Mouse (Mus musculus) heart, adult 10 weeks (tissue): ENCODE results near the gene Stpg2. TPM values are rescaled to one million over a fixed set of nuclear protein-coding genes. Genes with fewer than 3 reads are reported as not detected.

Experiments
- polyA plus RNA-seq: library from polyadenylated mRNA; stranded (reverse); fragments of 350-450 nt; fragmentation: Illumina TruSeq; extraction: RNeasy Lipid Tissue Mini Kit (QIAGEN cat#74804); gene quantifications from one replicate; pipeline ENCODE4 v1.2.3, GENCODE M21; 2014; ENCODE audit warnings: low read depth, low replicate concordance

The Stpg2 gene
- polyA plus RNA-seq = not detected

DNA sequence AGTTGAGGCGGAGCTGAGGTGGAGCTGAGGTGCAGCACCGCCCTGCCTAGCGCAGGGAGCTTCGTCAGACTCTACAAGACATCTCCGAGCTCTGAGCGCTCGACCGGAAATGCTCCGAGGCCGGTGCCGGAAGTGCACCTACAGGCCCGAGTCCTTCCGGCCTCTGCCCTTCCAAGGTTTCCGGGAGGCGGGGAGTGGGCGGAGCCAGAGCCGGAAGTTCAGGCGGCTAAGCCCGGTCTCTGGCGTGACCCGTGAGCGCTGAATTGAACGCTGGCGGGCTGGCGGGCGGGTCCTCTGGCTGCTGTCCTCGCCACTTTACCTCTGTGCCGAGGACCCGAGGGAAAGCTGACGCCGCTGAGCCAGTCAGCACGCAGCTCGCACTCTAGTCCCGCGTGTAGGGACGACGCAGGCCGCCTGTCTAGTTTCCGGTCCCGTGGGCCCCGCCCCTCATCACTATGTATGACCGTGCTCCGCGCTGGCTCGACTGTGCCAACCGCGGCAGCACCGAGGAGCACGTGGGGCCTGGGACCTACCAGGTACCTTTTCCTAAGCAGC is at the start of gene Stpg2:
Stpg2 (plus strand) TSS at position 251 of the 555 bp plus-strand sequence.

Other genes starting within 250 kb of the Stpg2 start
- 24.2 TPM for gene Rap1gds1, start 130.5 kb upstream of the Stpg2 start, polyA plus RNA-seq